Comparison of ENCODE assay signal across 9 mouse cellular contexts in genomic region chr10:125787441-125788060, GRCm38 (mm10).
DNase-seq lines count a peak whose midpoint lies in the region; ATAC-seq and TF ChIP-seq lines count a peak whose summit lies in the region.
"Had no signal": no experiment of that assay in that cellular context is flagged by ENCODE, and none has a peak within 500 bp of the region (broad histone marks: within the 10 kb centered on the region; RNA-seq: fewer than 3 reads in every experiment).

No protein-coding gene starts in this region.

- peak overlapping the region; percentile 60 for H3K27ac ChIP-seq in lung, embryonic 16.5 days (ENCODE audit: low read length)
- no peak overlapping the region for H3K27ac ChIP-seq in forebrain, embryonic 16.5 days (ENCODE audit: low read length)
- H3K27ac ChIP-seq in liver, embryonic 13.5 days, result no peak overlapping the region
- H3K27ac ChIP-seq in stomach, postnatal 0 days (replicated peaks), result peak overlapping the region; percentile 79

- intact Hi-C loops in left cerebral cortex, postnatal 4 days (cut with DNase I), result loop anchor here (5.0 kb wide), 1 partner anchor 545 kb away; no protein-coding TSS in a partner anchor

- peak overlapping the region; percentile 63 for H3K4me2 ChIP-seq in lung, embryonic 16.5 days (ENCODE audit: low read depth, low read length)
- peak overlapping the region; percentile 66 for H3K4me2 ChIP-seq in forebrain, embryonic 16.5 days (ENCODE audit: low read length)
- peak overlapping the region; percentile 52; the same call in 1 of the 2 replicates for H3K4me2 ChIP-seq in liver, embryonic 13.5 days
- H3K4me2 ChIP-seq in stomach, postnatal 0 days (replicated peaks; ENCODE audit: low read depth), result peak overlapping the region; percentile 68

- H3K27me3 ChIP-seq in lung, embryonic 16.5 days (ENCODE audit: control insufficient read depth, insufficient read depth, low read depth, low read length), result no peaks in the 10 kb centered on the region
- H3K27me3 ChIP-seq in forebrain, embryonic 16.5 days (replicated peaks; ENCODE audit: control insufficient read depth, insufficient read depth, low read length), result no peaks in the 10 kb centered on the region
- H3K27me3 ChIP-seq in liver, embryonic 13.5 days, result no peaks in the 10 kb centered on the region
- H3K27me3 ChIP-seq in stomach, postnatal 0 days (ENCODE audit: control insufficient read depth, insufficient read depth, low read length), result no peaks in the 10 kb centered on the region
- H3K27me3 ChIP-seq: Patski had no signal

- TF ChIP-seq CTCF in lung, adult 2 months (IDR thresholded peaks at IDR 0.05; ENCODE audit: insufficient read depth, low read length), result no peak
- no peak for TF ChIP-seq CTCF in stomach, postnatal 0 days (IDR thresholded peaks at IDR 0.05; ENCODE audit: low read depth)

- 0 out of 2 replicates have a peak, but pooled peaks cover 2% of the 10 kb centered on the region for H3K9me3 ChIP-seq in lung, embryonic 16.5 days (ENCODE audit: control insufficient read depth, low read length)
- no peaks in the 10 kb centered on the region for H3K9me3 ChIP-seq in forebrain, embryonic 16.5 days (ENCODE audit: control insufficient read depth, low read length)
- H3K9me3 ChIP-seq in liver, embryonic 13.5 days (replicated peaks), result no peaks in the 10 kb centered on the region
- H3K9me3 ChIP-seq in stomach, postnatal 0 days (ENCODE audit: control insufficient read depth, low read length), result no peaks in the 10 kb centered on the region

- no peak for TF ChIP-seq EP300 in stomach, postnatal 0 days (optimal IDR thresholded peaks at IDR 0.05)

- DNase-seq in lung, adult 2 months, result no peak
- DNase-seq in liver, embryonic 13.5 days, result no peak
- DNase-seq in stomach, postnatal 0 days (ENCODE audit: low spot score), result no peak
- no peak for DNase-seq in left cerebral cortex, postnatal 4 days
- no peak for DNase-seq in urinary bladder, postnatal 4 days (ENCODE audit: low spot score in 2 of 2)
- DNase-seq: right cerebral cortex, adult 18-20 months had no signal

- peaks cover 24% of the 10 kb centered on the region for H3K4me1 ChIP-seq in lung, embryonic 16.5 days (replicated peaks; ENCODE audit: control insufficient read depth, insufficient read depth, low read length)
- peaks cover 3% of the 10 kb centered on the region; the same call in 1 of the 2 replicates for H3K4me1 ChIP-seq in lung, adult 2 months (ENCODE audit: control insufficient read depth, insufficient read depth, low read length)
- peaks cover 27% of the 10 kb centered on the region for H3K4me1 ChIP-seq in forebrain, embryonic 16.5 days (replicated peaks; ENCODE audit: control insufficient read depth, insufficient read depth, low read length)
- H3K4me1 ChIP-seq in liver, embryonic 13.5 days (replicated peaks), result peaks cover 17% of the 10 kb centered on the region
- H3K4me1 ChIP-seq in stomach, postnatal 0 days (replicated peaks; ENCODE audit: control insufficient read depth, insufficient read depth), result peaks cover 8% of the 10 kb centered on the region; the same call in 1 of the 2 replicates

- ATAC-seq in lung, embryonic 16.5 days (ENCODE audit: low read depth), result no peak
- peak; percentile 29; the same call in 1 of the 2 replicates for ATAC-seq in forebrain, embryonic 16.5 days
- no peak for ATAC-seq in liver, embryonic 13.5 days (ENCODE audit: low read depth)
- no peak for ATAC-seq in stomach, postnatal 0 days (ENCODE audit: low FRiP score, low TSS enrichment)
- ATAC-seq: Patski had no signal

- TF ChIP-seq POLR2A in lung, adult 2 months (IDR thresholded peaks at IDR 0.05; ENCODE audit: borderline replicate concordance, extremely low read depth, low read depth, low read length), result no peak

- 17% methylated on average over 19 of the region's 19 CpGs for WGBS in lung, embryonic 16.5 days
- 53% methylated on average over 19 of the region's 19 CpGs for WGBS in lung, adult 2 months
- WGBS in forebrain, embryonic 16.5 days, result 24% methylated on average over 19 of the region's 19 CpGs
- 46% methylated on average over 19 of the region's 19 CpGs for WGBS in liver, embryonic 13.5 days (ENCODE audit: insufficient replicate concordance)
- 25% methylated on average over 19 of the region's 19 CpGs for WGBS in stomach, postnatal 0 days

- no peaks in the 10 kb centered on the region for H3K36me3 ChIP-seq in lung, embryonic 16.5 days (ENCODE audit: control insufficient read depth, insufficient read depth, low read length)
- H3K36me3 ChIP-seq in forebrain, embryonic 16.5 days (ENCODE audit: control insufficient read depth, insufficient read depth), result no peaks in the 10 kb centered on the region
- no peaks in the 10 kb centered on the region for H3K36me3 ChIP-seq in liver, embryonic 13.5 days
- no peaks in the 10 kb centered on the region for H3K36me3 ChIP-seq in stomach, postnatal 0 days (ENCODE audit: control insufficient read depth, insufficient read depth, low read length)

- H3K9ac ChIP-seq in lung, embryonic 16.5 days (ENCODE audit: low read length), result peak overlapping the region; percentile 56
- H3K9ac ChIP-seq in forebrain, embryonic 16.5 days (replicated peaks; ENCODE audit: low read depth, low read length), result peak overlapping the region; percentile 11; the same call in 1 of the 2 replicates
- H3K9ac ChIP-seq in liver, embryonic 13.5 days, result no peak overlapping the region
- no peak overlapping the region; the same call in 1 of the 2 replicates for H3K9ac ChIP-seq in stomach, postnatal 0 days (ENCODE audit: low read length)

- peak overlapping the region; percentile 44 for H3K4me3 ChIP-seq in lung, embryonic 16.5 days (ENCODE audit: low read length)
- no peak overlapping the region for H3K4me3 ChIP-seq in lung, adult 2 months (replicated peaks; ENCODE audit: extremely low read depth, low read depth, low read length)
- peak overlapping the region; percentile 38 for H3K4me3 ChIP-seq in forebrain, embryonic 16.5 days (replicated peaks; ENCODE audit: low read length)
- H3K4me3 ChIP-seq in liver, embryonic 13.5 days (replicated peaks), result no peak overlapping the region
- H3K4me3 ChIP-seq in stomach, postnatal 0 days (ENCODE audit: low read depth, low read length), result 0 out of 2 replicates have a peak overlapping the region, but pooled peaks have one; percentile 6

Comparison
In these comparisons a context has a peak if more than half of its experiments do, and no peak if none do; other contexts are left out.
1. H3K4me3 ChIP-seq: peak in lung, embryonic 16.5 days (single experiment), forebrain, embryonic 16.5 days (single experiment) and stomach, postnatal 0 days (single experiment); none in lung, adult 2 months (single experiment) and liver, embryonic 13.5 days (single experiment).
2. H3K27ac ChIP-seq: peak in lung, embryonic 16.5 days (single experiment) and stomach, postnatal 0 days (single experiment); none in forebrain, embryonic 16.5 days (single experiment) and liver, embryonic 13.5 days (single experiment).
3. H3K9ac ChIP-seq: peak in lung, embryonic 16.5 days (single experiment) and forebrain, embryonic 16.5 days (single experiment); none in liver, embryonic 13.5 days (single experiment) and stomach, postnatal 0 days (single experiment).
4. Peak in every context shown above with its lines, with median percentiles within 50 percentile points of each other: H3K4me2 ChIP-seq.